Mouse (Mus musculus) CD8-positive naive resting alpha-beta T cell, adult 57 days (primary cell): ENCODE results near the gene Pla2g5. TPM values are rescaled to one million over a fixed set of nuclear protein-coding genes. Genes with fewer than 3 reads are reported as not detected.

Experiments
- total RNA-seq: library from RNA; stranded (reverse); gene quantifications from one replicate; pipeline ENCODE4 v1.2.4, GENCODE M21; 2023

The Pla2g5 gene
- not detected for total RNA-seq

DNA sequence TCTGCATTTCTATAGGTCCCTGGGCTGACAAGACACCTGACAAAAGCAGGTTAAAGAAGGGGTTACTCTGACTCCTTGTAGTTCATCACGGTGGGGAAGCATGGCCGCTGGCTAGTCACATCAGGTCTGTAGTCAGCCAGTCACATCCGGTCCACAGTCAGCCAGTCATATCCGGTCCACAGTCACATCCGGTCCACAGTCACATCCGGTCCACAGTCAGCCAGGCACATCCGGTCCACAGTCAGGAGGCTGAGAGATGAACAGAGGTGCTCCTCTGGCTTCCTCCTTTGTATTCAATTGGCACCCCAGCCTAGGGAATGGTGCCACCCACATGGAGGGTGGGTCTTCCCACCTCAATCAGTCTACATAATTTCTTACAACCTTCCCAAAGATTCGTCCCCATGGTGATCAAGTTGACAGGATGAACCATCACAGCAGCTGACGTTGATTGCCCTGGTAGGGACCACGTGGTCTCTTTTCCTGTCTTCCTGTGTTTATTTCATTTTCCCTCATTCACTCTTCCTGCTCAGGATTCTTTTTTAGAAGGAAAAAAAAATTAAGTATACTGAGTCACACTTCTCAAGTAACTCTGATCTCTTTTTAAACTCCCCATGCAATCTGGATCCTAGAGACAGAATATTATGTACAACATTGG, at the start of gene Pla2g5:
Gene Pla2g5, minus strand, starts transcription at position 139 of the 655 bp plus-strand sequence.

DNA sequence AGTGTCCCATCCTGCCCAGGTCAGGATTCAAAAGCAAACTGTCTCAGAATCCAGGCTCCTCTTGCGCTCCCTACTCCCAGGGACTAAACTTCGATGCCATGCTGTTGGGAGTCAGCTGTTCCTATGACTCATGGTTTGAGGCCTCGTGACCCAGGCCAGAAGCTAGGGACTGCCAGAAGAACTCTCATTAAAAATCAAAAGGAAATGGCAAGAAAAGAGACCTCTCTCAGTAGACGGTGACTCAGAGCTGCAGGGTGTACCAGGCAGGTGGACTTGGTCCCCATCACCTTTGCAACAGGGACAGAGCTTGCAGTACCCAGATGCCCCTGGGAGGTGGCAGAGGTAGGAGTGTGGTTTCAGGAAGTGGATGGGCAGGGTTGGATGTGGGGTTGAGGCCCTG, 14.4 kb upstream of the Pla2g5 start, which contains the start of gene Pla2g2e:
Gene Pla2g2e, plus strand, starts transcription at position 212 of the 400 bp plus-strand sequence.

DNA sequence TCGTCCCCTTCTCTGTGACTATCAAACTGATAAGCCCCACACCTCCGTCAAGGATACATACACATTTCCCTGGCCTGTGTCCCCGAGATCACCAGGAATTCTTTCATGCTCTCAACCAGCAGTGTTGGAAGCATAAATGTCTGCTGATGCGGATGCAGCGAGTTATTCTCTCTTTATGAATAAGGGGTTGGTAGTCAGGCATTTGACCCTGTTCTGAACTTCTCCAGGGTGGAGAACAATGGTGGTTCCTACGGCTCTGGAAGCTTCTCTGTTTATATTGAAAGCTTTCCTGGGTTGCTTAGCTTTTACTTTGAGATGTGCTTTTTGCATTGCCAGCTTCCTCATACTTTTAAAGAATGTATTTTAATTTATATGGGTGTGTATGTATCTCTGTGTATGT, 10.6 kb upstream of the Pla2g5 start, which contains the start of gene Gm13030:
Gene Gm13030, minus strand, starts transcription at position 101 of the 400 bp plus-strand sequence.

DNA sequence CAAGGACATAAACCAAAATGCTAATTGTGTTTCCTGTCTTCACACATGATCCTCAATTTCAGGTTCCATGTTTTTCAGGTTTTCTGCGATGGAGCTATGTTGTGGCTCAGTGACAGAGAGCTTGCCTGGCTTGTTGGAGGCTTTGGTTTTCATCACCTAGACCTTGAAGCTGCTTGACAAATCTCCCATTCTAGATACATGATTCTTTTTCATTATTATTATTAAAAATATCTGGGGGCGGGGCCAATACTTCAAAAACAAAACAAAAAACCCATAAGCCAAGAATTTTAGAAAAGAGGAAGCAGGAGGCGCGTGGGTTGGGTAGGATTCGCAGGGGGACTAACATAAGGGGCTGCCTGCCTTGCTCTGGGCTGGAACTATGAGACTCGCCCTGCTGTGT, 87.8 kb downstream of the Pla2g5 start, which contains the start of gene Pla2g2d:
Gene Pla2g2d, plus strand, starts transcription at position 301 of the 400 bp plus-strand sequence.

DNA sequence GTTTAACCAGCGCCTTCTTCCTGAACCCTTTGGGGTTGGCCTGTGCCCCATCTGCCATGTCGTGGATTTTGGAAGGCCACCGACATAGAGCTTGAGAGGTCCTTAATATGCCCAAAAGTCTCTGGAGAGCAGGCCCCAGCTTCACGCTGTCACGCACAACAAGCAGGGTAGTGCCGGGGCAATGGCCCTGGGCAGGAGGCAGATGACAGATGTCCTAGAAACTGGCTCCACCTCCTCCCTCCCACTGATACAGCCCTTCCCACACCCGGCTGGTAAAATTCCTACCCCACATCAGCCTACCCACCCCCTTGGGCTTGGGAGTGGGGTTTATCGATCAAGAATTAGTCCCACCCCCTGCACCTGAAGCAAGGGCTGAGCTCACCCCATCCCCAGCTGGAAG, 105.9 kb downstream of the Pla2g5 start, which contains the start of gene Pla2g2f:
Gene Pla2g2f, minus strand, starts transcription at position 211 of the 400 bp plus-strand sequence.

Other genes with a start within 250 kb of the Pla2g5 start
- not detected for gene Vwa5b1, start 227.6 kb downstream of the Pla2g5 start, total RNA-seq
- gene Pla2g2c, start 138.7 kb downstream of the Pla2g5 start, total RNA-seq: 0.43 TPM
- gene Ubxn10, start 126.3 kb downstream of the Pla2g5 start, total RNA-seq: 0.18 TPM
- gene Pla2g2f, start 105.9 kb downstream of the Pla2g5 start, total RNA-seq: not detected
- gene Pla2g2d, start 87.7 kb downstream of the Pla2g5 start, total RNA-seq: 0.46 TPM
- gene Gm13030, start 10.5 kb upstream of the Pla2g5 start, total RNA-seq: not detected
- not detected for gene Pla2g2e, start 14.5 kb upstream of the Pla2g5 start, total RNA-seq
- 9.4 TPM for gene Otud3, start 50.5 kb upstream of the Pla2g5 start, total RNA-seq
- gene Rnf186, start 103.6 kb upstream of the Pla2g5 start, total RNA-seq: not detected
- 43.7 TPM for gene Tmco4, start 109.4 kb upstream of the Pla2g5 start, total RNA-seq
- not detected for gene Htr6, start 212.1 kb upstream of the Pla2g5 start, total RNA-seq
- gene Nbl1, start 229.5 kb upstream of the Pla2g5 start, total RNA-seq: not detected